Mouse (Mus musculus) hindbrain, embryonic 10.5 days (tissue): Measurements from ENCODE around the gene Slxl1. TPM values are rescaled to one million over a fixed set of nuclear protein-coding genes. Genes with fewer than 3 reads are reported as not detected.
"Not testable (repeated sequence)": the region's sequence is repeated elsewhere in the genome, so short reads cannot be mapped to it uniquely, and the experiment has no call there.

Source experiments
- DNase-seq: peaks from one replicate; pipeline ENCODE4 v3.0.0-alpha.2; 2017; ENCODE audit warnings: low spot score
- H3K27ac ChIP-seq: fragments of 300-500 bp; sonication (generic); 2 replicates; pipeline ENCODE4 v1.5.1; 2016; ENCODE audit warnings: mild to moderate bottlenecking, moderate library complexity
- H3K27me3 ChIP-seq: fragments of 300-500 bp; sonication (generic); 2 replicates; pipeline ENCODE4 v1.6.1; 2016; ENCODE audit warnings: mild to moderate bottlenecking; ENCODE audit not compliant: poor library complexity, insufficient read depth, severe bottlenecking
- H3K36me3 ChIP-seq: fragments of 300-500 bp; sonication (generic); 2 replicates; pipeline ENCODE4 v1.6.1; 2016; ENCODE audit warnings: mild to moderate bottlenecking, moderate library complexity
- H3K4me1 ChIP-seq: fragments of 300-500 bp; sonication (generic); replicated peaks from 2 replicates; pipeline ENCODE4 v1.6.1; 2016; ENCODE audit warnings: mild to moderate bottlenecking
- H3K4me3 ChIP-seq: fragments of 300-500 bp; sonication (generic); 2 replicates; pipeline ENCODE4 v1.5.1; 2016; ENCODE audit warnings: mild to moderate bottlenecking, moderate library complexity
- H3K9me3 ChIP-seq: fragments of 300-500 bp; sonication (generic); 2 replicates; pipeline ENCODE4 v1.6.1; 2016; ENCODE audit warnings: mild to moderate bottlenecking, moderate library complexity
- WGBS: fragments of 180-500 bp; shearing (Covaris S2); methylation state at CpG from one replicate; pipeline ENCODE4 v1.1.7; 2016; 5-methylcytosine and 5-hydroxymethylcytosine counted together
- polyA plus RNA-seq: library from polyadenylated mRNA; unstranded; fragments of >200 nt; fragmentation: Nextera tagmentation; extraction: Ambion mirVana; gene quantifications from 2 replicates; pipeline ENCODE4 v1.2.1, GENCODE M21; 2016

Slxl1 gene
- not detected in 2 replicates for polyA plus RNA-seq

DNA sequence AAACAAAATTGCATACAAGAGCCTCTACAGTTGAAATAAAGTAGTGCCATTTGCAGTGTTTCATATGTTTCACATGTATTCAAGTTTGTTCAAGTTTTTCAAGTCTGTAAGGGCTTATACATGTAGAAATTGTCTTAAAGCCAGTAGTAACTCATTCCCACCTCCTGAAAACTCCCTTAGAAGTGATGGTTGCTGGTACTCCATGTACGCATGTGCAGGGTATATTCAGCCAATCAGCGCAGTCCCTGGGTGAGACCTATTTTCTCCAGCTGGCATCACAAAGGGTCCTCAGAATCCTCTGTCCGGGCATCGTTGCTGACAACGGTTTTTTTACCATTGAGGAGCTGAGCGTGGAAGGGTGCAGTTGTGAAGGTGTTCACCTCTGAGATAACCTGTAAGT lies at the start of gene Slxl1:
TSS of gene Slxl1 (plus strand) at position 301 of the 400 bp plus-strand sequence.
- not testable (repeated sequence) for DNase-seq, H3K36me3 ChIP-seq, H3K4me1 ChIP-seq, H3K27me3 ChIP-seq, H3K9me3 ChIP-seq, H3K4me3 ChIP-seq, H3K27ac ChIP-seq
- WGBS = no CpG with 5 or more reads among the region's 6 CpGs
